Mouse (Mus musculus) right cerebral cortex, postnatal 10 days (tissue): ENCODE results near the gene Gfod2.
A peak's percentile ranks its signal among the peaks of the same experiment; 100 is the strongest.

Experiments
- DNase-seq, 2 experiments: peaks; one replicate each; pipeline ENCODE4 v3.0.0; 2021; ENCODE audit warnings: low spot score in 2 of 2

The Gfod2 gene

DNA sequence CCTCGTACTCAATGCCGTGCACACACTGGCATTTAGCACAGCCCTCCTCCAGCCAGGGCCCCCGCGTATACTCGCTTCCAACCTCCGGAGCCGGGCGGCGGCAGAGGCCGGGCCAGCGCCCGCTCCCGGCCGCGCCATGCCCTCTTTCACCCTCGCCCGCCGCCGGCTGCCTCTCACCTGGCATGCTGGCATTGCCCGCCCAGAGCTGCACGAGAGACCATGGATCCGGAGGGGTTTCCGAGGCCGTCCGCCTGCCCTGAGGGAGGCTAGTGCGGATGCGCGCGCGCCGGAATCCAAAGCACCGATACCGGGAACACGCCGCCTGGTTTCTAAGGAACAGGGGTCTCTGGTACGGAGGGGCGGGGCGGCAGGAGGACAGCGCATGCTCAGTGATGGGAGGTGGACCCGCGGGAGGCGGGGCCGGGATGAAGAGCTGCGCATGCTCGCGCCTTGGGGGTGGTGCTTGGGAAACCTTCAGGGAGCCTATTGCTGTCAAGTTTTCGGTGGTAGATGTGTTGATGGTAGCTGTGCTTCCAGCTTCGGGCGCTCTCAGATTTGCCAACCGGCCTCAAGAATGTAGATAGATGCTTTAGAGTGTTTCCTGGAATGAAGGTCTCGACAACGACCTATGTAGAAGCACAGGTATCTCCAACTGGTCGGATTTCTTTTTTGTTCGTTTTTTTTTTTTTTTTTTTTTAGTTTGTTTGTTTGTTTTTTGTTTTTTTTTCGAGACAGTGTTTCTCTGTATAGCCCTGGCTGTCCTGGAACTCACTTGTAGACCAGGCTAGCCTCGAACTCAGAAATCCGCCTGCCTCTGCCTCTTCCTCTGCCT lies at the start of gene Gfod2:
Gene Gfod2, minus strand, starts transcription at position 388 of the 832 bp plus-strand sequence.
- peak; percentile 98 to 99 for DNase-seq

DNA sequence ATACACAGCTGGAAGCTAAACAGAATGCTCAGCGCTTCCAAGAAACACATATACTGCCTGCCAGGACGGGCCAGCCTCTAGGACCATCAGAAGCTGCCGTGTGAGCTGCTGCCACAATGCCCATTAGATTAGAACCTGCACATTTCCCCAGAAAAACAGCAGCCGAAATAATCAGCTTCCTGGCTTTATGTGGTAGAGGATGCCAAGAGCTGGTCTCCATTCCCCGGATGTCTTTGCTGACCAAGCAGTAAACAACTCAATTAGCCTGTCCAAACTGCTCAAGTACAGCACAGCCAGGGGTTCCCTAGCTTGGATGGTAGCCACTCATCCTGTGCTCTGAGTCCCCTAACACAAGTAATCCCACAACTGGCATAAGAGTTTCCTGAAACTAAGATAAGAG lies 49.3 kb upstream of the Gfod2 start:
- no peak for DNase-seq

DNA sequence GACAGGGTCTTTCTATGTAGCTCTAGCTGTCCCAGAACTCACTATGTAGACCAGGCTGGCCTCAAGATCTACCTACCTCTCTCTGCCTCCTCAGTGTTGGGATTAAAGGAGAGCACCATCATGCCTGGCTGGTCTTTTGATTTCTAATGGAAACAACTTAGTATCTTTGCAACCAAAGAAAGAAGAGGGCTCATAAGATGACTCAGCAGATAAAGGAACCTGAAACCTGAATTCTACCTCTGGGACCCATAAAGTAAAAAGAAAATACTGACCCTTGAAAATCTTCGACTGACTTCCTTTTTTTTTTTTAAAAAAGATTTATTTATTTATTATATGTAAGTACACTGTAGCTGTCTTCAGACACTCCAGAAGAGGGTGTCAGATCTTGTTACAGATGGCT lies 47.5 kb upstream of the Gfod2 start:
- no peak for DNase-seq

DNA sequence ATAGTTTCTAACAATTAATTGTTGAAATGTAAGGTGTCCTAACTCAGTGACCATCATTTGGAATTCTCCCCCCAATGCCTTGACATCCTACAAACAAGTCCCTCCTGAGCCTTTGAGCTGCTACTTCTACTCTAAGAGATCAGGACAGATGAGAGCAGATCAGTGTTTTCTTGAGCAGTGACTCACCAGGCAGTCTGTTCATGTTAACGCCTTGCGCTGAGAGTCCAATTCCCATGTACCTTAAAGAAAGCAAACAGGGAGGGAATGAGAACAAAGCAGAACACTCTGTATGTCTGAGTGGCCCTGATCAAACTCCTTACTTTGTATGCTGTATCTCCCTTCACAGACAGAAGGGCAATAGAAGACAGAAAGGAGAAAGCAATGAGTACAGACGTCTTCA lies 46.9 kb upstream of the Gfod2 start:
- no peak for DNase-seq

DNA sequence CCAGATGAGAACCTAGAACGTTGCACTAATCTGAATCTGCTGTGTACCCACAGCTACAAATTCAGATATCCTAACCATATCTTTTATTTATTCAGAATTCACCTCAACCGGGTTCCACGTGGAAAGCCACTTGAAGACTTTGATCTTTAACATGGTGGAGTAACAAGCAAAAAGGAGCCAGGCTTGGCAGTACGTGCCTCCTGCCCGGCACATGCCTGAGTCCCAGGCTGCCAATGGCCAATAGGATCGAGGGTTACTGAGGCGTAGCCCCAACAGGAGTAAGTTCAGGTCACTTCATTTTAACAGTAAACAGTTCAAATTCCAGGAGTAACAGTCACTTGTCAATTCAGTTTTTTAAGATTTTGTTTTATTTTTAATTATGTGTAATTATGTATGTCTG lies 46.3 kb upstream of the Gfod2 start:
- no peak for DNase-seq

DNA sequence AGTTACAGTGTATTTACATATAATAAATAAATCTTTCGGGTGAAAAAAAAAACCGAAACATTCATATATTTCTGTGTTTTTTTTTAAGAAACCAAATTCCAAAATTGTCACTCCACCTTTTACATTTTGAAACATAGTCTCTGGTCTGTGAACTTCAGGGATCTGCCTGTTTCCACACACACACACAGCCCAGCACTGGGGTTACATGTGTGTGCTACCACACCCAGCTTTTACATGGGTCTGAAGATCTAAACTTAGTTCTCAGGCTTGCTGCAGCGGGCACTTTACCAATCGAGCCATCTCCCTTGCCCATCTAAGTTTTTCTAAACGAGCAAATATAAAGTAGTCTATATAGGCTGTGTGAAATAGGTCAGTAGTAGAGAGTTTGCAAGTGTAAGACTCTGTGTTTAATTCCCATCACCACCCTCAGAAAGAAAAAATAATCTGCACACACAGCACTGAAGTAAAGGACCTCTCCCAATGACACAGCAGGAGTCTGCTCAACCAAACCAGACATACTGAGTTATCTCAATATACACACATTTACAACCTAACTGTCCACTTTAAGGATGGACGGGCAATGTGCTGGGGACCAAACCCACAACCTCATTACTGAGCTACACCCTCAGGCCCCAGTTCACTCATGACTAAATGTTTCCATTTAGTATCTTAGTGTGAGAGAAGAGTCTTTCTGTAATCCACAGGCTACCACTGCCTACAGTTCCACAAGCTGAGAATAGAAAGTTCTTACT lies 42.9 kb upstream of the Gfod2 start:
- DNase-seq: no peak

DNA sequence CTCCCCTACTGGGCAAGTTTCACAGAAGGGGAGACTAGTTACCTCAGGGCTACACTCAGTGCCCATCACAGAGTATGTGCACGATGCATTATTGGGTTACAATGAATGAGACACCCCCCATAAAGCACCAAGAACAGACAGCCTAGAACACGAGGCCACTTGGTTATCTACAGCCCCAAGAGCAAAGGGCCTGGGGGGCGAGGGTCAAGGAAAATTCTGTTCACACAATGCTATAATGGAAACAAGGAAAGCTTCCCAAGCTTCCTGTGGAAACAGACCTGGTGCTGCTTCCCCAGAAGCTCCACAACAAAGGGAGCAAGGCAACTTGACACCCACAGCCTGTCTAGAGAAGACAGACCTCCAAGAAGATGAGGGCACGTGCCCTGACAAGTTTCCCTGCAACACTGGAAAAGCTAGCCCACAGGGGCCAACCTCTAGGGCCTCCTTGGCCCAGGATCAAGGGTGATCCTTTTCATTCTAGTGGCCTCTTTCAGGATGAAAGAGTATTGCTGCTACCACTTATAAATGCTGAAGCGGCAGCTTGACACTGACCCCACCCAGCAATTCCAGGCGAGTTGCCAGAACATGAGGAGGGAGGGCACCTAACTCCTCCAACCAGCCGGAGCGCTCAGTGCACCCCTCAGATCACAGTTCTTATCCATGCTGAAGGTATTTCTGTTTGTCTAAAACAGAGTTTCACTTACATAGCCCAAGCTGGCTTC lies 40.8 kb upstream of the Gfod2 start:
- DNase-seq: peak; percentile 69 to 70

DNA sequence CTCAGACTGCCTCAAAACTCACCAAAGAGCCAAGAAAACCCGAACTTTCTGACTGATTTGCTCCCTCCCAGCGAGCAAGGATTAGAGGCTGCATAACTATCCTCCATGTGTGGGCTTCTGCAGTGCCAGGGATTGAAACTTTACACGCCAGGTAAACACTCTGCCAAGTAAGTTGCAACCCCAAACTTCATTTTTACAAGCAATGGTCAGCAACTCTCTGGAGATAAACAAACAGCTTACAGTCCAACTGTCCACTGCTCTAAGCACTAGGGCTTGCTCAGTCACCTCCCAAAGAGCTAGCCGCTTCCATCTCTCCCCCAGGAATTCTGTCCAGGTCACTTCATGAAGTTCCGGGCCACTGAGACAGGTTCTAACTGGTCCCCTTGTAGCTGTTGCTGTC lies 39.9 kb upstream of the Gfod2 start:
- no peak for DNase-seq

DNA sequence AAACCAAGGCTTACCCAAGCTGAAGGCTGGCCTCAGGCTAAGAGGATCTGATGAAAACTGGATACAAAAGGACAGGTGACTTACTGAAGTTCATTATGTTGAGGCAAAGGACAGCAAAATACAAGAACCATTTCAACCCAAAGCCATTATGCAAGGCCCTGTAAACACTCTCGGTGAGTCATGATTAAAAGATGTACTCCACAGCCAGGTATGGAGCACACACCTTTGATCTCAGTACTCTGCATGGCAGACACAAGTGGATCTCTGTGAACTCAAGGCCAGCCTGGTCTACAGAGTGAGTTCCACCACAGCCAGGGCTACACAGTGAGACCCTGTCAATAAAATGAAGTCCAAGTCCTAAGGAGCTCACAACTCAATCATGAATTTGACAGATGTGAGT lies 37.3 kb upstream of the Gfod2 start:
- no peak for DNase-seq

DNA sequence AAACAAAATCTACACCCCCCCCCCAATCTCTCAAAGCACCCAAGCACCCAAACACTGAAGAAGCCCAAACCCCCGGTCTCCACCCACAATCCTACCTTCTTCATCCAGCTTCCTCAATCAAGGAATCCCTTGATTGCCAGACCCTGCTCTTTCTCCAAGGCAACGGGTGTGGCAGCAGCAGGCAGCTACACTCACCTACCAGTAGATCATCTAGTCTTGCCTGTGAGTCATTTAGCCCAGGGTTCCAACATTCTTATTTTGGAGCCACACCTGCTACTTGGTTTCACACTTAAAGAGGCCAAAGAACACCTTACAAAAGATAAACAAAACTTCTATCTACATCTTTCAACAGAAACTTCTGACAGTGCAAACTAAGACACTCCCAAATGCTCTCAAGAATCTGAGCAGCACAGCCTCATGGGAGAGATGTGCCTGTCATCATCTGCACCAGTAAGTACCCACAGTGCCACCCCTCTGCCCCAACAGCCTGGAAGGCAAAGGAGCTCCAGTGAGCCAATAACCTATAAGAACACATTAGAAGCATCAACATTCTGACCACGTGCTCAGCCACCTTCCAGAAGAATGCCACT lies 35.6 kb upstream of the Gfod2 start:
- no peak for DNase-seq

DNA sequence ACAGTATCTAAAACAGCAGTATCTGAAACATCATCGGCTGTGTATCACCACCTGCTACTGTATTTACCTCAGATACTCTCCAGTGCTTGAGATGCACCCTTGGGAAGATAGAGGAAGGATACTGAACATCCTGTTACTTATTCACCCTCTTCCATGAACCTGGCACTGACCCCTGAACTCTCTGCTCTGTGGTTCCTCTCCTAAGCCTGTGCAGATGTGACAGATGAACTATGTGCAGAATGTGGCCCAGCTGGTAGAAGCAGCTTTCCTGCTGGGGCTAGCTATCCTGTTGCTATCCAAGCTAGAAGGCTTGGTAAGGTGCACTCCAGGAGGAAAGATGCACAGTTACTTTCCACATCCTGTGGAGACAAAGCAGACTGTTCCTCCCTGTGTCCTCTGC lies 34.9 kb upstream of the Gfod2 start:
- no peak for DNase-seq

DNA sequence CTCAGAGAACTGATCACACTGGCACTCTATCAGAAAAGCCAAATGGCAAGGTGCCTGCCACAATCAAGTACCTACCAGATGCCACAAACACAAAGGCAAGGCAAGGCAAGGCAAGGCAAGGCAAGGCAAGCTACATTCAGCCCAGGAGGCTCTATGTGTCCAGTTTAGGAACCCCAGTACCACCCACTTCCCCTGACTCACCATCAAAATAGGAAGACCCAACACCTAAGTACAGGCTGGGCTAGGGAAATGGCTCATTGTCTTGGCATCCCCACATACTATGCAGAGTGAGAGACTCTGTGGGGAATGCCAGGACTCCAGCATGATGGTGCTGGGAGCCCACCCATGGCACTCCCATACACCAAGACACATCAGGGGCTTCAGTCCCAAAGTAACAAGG lies 31.2 kb upstream of the Gfod2 start:
- DNase-seq: no peak

DNA sequence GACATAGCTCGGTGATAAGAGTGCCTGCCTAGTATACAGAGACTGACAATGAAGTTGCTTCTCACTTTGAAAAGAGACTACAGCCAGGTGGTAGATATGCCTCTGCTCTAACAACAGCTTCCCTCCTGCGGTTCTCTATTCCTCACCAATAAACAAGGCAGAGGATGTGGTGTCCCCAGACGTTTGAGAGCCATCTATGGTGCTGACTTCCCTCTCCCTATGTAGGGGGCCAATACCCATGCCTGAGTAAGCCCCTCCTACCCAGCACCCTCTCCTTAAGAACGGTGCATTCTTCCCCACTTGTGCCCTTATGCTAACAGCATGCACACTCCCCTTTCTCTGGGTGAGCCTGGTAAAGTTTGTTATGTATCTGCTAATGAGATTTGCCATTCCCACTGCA lies 30.5 kb upstream of the Gfod2 start:
- DNase-seq: no peak

DNA sequence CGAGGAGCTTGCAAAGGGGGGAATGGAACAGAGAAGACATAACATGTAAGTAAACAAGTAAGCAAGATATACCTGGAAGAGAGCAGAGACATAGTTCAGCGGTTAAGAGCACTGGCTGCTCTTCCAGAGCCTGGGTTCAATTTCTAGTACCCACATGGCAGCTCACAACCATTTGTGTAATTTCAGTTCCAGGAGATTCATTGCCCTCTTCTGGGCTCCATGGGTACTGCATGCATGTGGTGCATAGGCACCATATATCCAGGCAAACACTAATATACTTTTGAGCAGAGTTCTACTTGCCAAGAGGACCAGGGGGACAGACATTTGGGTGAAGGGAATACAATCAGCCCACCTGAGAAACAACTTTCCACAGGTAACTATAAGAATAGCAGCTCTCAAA lies 29.8 kb upstream of the Gfod2 start:
- DNase-seq: no peak

DNA sequence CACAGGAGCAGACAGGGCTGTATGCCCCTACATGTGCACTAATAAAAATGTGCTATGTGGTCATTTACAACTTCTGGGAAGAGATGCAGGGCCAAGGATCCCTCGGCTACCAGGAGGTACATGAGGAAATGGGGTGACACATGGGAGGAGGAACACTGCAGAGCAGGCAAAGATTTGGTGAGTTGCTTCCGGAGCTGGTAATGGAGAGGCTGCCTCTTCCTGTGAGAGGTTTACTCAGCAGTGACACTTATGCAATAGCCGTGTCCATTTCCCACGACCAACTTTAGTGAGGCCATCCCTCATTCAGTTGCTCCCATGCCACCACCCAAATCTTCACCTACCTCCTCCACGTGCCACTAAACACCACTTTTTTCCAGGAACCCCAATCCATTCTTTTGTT lies 21.8 kb upstream of the Gfod2 start:
- no peak for DNase-seq

DNA sequence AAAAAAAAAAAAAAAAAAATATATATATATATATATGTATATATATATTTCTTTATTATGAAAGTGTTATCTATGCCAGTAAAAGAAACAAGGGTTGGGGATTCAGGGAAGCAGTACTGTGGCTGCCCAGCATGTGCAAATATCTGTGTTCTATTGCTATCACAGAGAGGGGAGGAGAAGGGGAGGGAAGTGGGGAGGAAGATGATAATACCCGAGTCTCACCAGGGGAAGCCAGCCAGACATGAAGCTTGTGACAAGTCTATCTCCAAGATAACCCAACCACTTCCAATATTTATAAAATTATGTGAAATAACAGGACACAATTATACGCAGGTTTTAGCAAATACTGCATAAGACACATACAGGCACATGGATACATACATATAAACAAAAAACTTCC lies 19.4 kb upstream of the Gfod2 start:
- DNase-seq: no peak

DNA sequence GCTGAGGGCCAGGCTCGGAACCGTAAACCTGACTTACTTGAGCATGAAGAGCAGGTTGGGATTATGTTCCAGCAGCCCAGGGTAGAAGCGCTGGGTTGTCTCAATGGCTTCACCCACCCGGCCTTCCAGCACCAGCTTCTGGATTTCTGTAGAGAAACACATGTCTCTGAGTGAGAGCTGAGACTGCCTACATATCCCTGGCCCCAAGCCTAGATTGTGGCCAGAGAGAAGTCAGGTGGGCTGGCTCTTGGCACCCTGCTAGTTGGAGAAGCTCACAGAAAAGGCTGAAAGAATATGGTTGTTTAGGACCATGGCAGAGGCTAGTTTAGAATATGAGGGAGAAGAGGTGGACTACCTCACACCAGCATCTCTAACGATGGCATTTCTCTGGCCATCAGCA lies 16.0 kb upstream of the Gfod2 start:
- no peak for DNase-seq

DNA sequence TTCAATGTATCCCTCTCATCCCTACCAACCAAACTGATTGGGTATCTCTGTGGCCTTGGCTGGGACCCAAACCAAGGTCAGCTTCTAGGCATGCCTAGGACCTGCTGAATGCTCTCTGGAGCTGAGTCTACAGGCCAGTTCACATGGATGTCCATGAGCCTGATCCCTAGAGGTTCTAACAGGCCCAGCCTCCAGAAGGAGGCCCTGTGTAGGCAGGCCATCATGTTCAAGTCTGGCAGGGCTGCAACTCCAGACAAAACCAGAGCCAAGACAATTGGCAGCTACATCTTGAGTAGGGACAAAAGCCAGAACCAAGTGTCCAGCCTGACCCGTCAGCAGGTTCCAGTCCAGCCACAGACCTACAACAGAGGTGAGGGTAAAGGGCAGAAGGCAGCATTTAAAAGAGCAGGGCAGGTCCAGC lies 15.0 kb upstream of the Gfod2 start:
- no peak for DNase-seq

DNA sequence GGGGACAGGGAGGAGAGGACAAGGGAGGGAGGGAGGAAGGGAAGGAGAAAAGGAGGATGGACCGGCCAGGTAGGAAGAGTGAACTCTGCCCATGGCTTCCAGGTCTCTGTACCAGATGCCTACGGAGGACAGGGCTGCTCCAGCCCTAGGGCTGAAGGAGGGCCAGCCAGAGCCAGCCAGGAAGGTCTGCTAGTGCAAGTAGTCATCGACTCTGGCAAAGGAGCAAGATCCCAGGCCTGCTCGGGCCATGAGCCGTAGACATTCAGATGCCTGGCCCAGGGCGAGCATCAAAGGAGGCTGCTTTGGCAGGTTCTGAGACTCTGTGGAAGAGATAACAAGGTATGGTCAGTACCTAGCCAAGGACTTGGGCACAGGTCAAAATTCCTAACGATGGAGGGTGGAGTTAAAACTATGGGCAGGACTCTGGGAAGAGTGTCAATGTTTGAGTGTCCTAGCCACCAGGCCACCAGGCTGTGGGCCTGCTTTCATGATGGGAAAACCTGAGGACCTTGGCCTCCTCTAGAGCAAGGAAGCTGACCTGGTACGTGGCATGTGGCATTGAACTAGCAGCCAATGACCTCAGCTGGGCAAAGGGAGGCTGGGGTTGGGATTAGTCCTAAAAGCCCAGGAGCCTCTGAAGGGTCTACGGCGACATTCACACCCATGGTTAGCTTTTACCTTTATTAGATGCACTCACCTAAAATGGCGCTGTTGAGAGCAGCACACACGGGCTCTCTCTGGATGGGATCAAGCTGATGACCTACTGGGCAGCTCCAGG lies 13.1 kb upstream of the Gfod2 start:
- DNase-seq: no peak

DNA sequence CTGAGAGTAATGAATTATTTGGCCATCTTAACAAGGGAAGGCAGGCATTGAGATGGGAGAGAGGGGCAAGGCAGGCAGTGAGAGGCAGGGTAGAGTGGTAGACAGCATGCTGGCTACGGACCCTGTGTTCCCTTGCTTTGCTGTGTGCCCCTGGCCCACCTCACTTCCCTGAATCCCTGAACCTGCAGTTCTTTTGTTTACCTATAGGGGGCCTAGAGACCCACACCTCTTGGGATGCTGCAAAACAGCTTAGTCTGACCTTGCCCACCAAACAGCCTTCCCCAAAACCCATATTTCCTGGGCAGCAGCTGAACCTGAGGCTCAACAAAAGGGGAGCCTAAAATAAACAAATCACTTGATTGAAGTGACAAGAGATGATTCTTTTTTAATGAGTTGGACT lies 12.1 kb upstream of the Gfod2 start:
- no peak for DNase-seq

DNA sequence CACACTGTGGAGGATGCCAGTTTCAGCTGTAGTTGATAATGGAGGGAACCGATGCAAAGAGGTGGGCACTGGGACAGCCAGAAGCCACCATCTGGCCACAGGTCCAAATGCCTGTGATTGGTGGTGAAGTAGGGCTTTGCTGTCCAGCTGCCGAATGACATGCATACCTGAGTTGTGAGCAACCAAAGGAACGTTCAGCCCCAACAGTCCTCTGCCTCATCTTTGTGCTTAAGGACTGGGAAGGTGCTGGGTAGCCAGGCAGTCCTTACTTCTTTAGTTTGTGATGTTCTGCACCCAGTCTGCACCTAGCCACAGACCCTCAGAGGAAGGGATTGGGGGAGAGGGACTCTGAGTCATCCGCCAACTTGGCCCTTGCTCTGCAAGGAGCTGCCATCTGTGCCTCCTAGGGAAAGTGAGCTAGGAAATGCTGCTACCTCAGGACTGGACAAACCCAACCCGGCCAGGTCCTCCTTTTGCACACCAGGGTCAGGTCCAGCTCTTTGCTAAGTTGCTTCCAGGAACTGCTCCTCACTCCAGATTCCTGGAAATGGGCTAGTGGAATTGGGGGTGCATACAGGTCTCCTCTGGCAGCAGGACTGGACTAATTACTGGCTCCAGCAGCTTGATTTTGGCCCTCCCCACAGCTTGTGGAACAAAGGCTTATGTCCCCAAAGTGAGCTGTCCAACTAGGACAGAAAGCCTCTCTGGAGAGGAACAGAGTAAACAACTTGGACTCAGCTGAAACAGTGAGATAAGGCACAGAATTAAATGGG lies 10.2 kb upstream of the Gfod2 start:
- no peak for DNase-seq
